Mouse (Mus musculus) megakaryocyte, embryonic 14.5 days (primary cell): Measurements from ENCODE around the gene Gm10643.

Experiments used
- FLI1 ChIP-seq: IDR thresholded peaks from 2 replicates; pipeline ENCODE4 v1.6.1; 2012; ENCODE audit warnings: low read length, inconsistent platforms, mixed read lengths
- GATA1 ChIP-seq: IDR thresholded peaks from 3 replicates; pipeline ENCODE4 v1.6.1; 2012; ENCODE audit warnings: mixed read lengths, low read length, inconsistent platforms, borderline replicate concordance

- no peak for TF ChIP-seq GATA1
- no peak for TF ChIP-seq FLI1
Measured at GRCm38 (mm10) chr8:84087821-84088220, 22.9 kb upstream of the Gm10643 start.
